Mouse (Mus musculus) c-Kit-positive CD71-positive TER-119-positive erythroid progenitor cells, embryonic 14.5 days (primary cell): ENCODE measurements around the gene Skint3.
"Not testable (repeated sequence)": the region's sequence is repeated elsewhere in the genome, so short reads cannot be mapped to it uniquely, and the experiment has no call there.

Experiments used
- DNase-seq: peaks from one replicate; pipeline ENCODE4 v3.0.0-alpha.2; 2013; ENCODE audit warnings: low spot score

Skint3 gene

DNA sequence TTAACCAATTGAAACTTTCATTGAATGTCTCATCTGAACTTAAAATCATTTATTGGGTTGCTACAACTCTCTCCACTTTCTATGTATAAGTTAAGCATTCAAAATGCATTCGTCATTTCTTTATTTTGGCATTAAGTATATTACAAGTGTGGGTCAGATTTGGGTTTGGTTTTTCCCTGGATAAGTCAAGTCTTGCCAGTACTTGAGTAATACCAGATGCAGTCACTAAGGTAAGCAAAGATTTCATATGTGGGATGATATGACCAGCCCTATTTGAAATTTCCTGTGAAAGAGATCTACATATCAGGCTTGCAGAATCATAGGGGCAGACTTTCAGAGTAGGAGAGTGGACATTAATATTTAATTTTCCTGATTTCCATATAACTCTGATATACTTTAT, at the start of gene Skint3:
TSS of gene Skint3 (plus strand) at position 301 of the 400 bp plus-strand sequence.
- no peak for DNase-seq

DNA sequence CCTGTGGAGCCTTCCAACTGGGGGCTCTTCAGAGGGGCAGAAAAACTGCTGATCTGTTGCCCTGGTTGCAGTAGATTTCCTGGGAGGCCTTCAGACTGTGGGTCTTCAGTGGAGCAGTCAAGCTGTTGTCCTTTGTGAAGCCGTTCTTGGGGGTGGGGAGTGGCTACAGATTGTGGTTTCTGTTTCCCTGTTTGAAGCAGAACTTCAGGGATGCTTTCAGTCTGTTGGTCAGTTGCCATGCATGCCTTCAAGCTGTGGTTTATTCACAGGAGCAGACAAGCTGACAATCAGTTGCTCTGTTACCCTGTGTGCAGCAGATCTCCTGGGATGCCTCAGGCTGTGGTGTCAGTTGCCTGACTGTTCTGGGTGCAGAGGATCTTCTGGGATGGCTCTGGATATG, 11.4 kb downstream of the Skint3 start:
- no peak for DNase-seq

DNA sequence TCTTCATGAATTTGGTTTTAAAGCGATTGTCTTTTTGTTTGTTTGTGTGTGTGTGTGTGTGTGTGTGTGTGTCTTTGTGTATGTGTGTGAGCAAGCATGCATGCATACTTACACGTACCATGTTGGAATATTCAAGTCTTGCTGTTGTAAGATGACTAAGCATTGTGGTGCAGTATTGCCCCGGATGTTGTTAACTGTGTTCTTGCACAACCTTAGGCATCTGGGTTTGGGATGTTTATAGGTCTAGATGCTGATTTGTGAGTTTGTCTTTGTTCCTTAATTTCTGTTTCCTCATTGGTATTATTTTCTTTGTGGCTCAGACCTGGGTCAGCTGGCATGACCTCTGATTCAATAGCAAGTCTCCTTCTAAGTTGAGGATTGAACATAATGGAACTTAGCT, 11.9 kb downstream of the Skint3 start:
- no peak for DNase-seq

DNA sequence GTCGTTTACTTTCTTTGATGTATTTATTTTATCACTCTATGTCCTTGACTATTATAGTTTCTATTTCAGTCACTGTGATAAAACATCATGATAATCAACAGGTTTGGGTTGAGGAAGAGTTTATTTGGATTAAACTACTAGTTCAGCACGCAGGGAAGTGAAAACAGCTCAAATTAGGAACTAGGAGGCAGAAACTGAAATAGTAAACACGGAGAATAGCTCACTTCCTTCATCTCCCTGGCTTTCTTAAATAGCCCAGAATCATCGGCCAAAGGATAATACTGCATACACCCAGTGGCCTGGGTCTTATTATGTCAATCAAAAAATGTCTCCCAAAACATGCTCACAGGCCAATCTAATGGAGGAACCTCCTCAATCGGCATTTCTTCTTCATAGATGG, 24.0 kb downstream of the Skint3 start:
- no peak for DNase-seq

DNA sequence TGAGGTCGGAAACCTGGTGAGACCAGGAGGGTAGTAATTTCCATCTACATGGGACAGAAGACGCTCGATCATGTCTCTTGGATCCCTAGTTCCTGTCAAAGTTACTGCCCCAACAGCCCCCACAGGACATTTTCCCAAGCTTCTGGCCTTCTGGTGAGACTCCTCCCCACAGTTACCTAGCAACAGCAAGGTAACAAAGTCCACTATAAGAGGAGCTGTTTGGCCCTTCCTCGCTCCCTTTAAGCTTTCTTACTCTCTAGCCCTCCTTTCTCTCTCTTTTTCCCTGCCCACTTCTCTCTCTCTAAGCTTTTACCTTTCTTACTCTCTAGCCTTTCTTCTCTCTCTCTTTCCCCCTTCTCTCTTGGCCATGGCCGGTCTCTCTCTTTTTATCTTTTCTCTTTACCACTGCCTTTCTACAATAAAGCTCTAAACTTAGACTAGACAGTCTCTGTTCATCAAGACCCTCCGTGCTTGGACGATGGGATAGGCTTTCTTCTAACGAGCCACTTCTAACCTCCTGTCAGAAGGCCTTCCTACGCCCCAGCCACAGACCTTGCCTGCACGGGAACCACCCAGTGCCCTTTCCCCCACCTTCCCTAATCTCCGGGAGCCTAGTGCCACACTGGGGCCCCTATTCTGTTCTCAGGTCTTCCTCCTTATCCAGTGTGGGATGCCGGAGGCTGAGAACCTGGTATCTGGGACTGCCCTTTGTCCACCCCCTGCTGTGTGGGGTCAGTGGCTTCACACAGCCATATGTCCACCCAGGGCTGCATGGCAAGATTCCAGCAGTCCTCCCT, 55.3 kb downstream of the Skint3 start:
- no peak for DNase-seq

DNA sequence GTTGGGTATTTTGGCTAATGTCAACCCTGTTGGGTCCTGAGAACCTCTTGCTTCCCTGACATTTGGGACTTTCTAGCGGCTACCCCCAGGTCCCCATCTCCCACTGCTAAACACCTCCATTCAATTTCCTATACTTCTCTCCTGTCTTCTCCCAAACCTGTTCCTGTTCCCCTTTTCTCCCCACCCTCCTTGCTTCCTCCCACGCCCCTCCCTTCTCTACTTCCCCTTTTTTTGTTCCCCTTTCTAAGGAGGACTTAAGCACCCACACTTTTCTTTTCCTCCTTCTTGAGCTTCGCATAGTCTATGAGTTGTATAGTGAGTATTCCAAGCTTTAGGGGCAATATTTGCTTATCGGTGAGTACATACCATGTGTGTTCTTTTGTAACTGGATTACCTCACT, 56.4 kb downstream of the Skint3 start:
- no peak for DNase-seq

DNA sequence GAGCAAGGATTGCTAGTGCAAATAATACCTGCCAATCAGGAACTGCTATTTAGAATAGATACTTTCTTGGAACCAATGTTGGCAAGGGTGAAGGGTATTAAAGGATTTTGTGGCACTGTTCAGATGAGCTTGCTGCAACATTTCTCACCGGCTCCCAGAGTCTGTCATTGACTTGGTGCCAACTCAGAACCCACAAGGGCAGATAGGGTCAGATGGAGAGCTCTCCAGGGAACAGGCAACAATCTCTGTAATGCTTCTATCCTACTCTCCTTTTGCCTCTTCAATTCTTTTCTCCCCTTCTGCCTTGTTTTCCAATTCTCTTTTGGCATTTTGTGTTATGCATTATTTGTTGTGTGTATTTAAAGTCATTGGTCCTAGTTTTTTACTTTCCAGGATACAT, 70.3 kb downstream of the Skint3 start:
- DNase-seq, result no peak

DNA sequence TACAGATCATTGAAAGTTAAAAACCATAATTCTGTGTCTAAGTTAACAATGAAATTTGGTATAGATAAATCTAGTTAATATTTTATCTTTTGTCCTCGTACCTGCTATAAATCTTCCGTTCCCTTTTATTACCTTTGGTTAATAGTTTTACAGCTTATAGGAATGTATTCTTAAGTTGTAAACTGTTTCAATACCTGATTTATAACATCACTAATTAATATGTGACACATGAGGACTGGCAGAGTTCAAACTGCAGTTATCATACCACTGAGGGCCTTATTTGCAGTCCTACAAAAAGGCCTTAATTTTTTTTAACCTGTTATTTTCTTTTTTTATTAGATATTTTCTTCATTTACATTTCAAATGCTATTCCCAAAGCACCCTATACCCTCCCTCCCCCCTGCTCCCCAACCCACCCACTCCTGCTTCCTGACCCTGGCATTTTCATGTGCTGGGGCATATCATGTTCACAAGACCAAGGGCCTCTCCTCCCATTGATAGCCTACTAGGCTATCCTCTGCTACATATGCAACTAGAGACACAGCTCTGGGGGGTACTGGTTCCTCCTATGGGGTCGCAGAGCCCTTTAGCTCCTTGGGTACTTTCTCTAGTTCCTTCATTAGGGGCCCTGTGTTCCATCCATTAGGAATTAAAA, 70.9 kb downstream of the Skint3 start:
- DNase-seq, result no peak

DNA sequence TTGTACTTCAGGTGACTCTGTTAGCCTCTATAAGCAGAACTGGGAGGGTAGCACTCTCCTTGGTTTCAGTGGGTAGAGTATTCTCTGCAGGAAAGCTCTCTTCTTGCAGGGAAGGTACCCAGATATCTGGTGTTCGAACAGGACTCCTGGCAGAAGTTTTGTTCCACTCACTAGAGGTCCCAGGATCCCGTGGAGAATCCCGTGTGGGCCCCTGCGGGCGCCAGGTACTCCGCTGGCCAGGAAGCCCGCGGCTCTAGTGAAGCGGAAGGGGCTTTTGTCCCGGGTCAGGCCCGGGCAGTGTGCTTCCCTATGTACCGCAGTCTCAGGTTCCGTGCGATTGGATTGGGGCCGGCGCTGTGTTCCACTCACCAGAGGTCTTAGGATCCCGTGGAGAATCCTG, 117.1 kb downstream of the Skint3 start:
- DNase-seq, result not testable (repeated sequence)
